Mouse (Mus musculus) heart, postnatal 10 days (tissue): ENCODE results near the gene Kcnk7. TPM values are rescaled to one million over a fixed set of nuclear protein-coding genes. Genes with fewer than 3 reads are reported as not detected.
A peak's percentile ranks its signal among the peaks of the same experiment; 100 is the strongest.

Experiments used
- DNase-seq, 2 experiments: peaks; one replicate each; pipeline ENCODE4 v3.0.0; 2021
- intact Hi-C: fragments of 180-260 bp; cut with DNase I; formaldehyde crosslinking; loops from one replicate; pipeline ENCODE4 v1.15.1; 2025
- total RNA-seq, 2 experiments: library from RNA; stranded (reverse); gene quantifications; 2 replicates each; pipeline ENCODE4 v1.2.3; 2021

Kcnk7 gene
- total RNA-seq, 2 experiments from 2014 or later = not detected

GRCm38 (mm10) chr19:5723934-5724548, 19.9 kb downstream of the Kcnk7 start:
- no peak for DNase-seq
- intact Hi-C loops = no loop called here

- DNase-seq = peak; percentile 83 to 88
- intact Hi-C loops = no loop called here
Measured at GRCm38 (mm10) chr19:5724549-5724941, 20.4 kb downstream of the Kcnk7 start.

- peak; percentile 90 to 93 for DNase-seq
- intact Hi-C loops = loop anchor here (5.0 kb wide), 1 partner anchor 78 kb away; no protein-coding TSS in a partner anchor
Measured at GRCm38 (mm10) chr19:5725029-5725707, 21.0 kb downstream of the Kcnk7 start.

GRCm38 (mm10) chr19:5725767-5726515, 21.8 kb downstream of the Kcnk7 start, which contains the start of gene Ehbp1l1:
Gene Ehbp1l1, minus strand, starts transcription at chr19:5726317.
- DNase-seq = peak; percentile 85
- intact Hi-C loops = loop anchor here (1.0 to 5.0 kb wide), 2 partner anchors 12 to 79 kb away; no protein-coding TSS in a partner anchor

DNA sequence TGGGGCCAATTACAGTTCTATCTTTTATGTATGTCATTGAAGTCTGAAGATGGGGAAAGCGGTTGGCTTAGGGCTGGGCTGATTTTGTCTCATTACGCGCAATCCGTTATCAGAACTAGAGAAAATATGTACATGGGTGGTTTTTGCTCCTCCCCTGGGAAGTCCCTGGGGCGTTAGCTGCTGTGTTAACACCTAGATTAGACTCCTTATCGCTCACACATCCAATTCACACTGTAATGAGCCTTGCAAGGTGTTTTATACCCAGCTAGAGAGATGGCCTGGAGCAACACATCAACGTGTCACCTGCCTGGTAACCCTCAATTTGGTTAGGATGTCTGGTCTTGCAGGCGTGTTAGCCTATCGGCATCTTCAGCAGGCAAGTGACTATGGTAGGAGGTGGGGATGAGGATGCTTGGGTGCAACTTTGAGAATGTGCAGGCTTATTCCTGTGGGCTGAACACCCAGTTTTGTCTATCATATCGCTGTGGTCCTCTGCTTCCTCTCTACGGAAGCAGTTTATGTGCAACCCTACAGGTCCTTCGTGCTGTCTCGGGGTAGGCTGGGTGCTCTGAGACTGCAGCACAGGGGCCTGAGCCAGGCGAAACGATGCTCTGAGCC, 22.9 kb downstream of the Kcnk7 start:
- intact Hi-C loops = loop anchor here (1.0 to 5.0 kb wide), 3 partner anchors 13 to 80 kb away; no protein-coding TSS in a partner anchor
- no peak for DNase-seq

GRCm38 (mm10) chr19:5727701-5728100, 23.5 kb downstream of the Kcnk7 start:
- intact Hi-C loops = loop anchor here (1.0 to 5.0 kb wide), 4 partner anchors 16 to 80 kb away; partner anchors contain the start of gene Scyl1
- DNase-seq = peak; percentile 92 to 95

DNA sequence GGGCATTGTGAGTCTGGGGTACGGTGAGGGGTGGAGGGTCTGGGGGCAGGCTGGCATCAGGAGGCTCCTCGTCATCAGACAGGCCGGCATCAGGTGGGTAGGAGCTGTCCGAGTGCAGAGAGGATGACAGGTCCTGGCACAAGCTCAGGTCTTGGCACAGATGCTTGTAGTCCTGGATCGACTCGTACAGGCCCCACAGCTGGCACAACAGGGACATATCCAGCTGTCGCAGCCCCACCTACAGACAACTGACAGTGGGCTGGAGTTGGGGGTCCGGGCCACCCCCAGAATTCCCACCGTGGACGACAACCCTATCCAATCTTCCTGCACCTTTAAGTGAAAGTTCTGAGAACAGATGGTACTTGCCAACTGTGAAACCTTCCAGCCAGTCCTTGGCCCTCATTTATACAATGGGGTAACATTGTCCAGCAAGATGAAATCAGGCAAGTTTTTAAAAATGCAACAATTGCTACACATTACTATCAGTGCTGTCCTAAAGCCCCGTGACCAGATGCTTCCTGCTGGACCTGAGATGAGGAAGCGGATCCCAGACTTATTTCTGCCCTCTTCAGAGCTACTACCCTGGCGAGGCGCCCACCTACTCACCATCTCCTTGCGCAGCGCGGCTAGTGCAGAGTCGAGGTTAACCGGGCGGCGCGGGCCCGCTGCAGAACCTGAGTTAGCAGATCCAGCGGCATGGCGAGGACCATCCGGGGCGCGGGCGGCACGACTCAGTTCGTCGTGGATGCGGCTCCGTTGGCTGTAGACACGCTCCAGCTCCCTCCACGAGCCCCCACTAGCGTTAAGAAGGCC, 24.7 kb downstream of the Kcnk7 start:
- intact Hi-C loops = loop anchor here (1.0 to 5.0 kb wide), 3 partner anchors 18 to 82 kb away; partner anchors contain the start of gene Scyl1
- DNase-seq = peak; percentile 75 to 78

DNA sequence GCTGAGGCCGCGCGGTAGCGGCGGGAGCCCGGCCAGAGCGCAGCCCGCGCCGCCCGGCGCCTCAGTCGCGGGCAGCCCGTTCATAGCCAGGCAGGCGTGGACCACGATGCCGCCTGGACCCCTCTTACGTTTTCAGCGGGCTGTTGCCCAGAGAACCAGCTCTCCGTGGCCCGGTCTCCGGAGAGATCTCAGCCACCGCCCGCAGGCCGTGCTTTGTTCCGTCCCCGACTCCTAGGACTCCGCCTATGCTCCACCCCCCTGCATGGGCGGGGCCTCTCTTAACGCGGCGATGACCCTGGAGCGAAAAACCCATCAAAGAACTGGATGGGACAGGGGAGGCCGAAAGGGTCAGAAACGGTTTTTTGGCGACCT, 25.3 kb downstream of the Kcnk7 start, which contains the start of gene Fam89b:
Fam89b (minus strand) TSS at position 210 of the 372 bp plus-strand sequence.
- intact Hi-C loops = loop anchor here (2.0 to 5.0 kb wide), 2 partner anchors 41 to 82 kb away; partner anchors contain the start of gene Scyl1
- peak; percentile 92 to 95 for DNase-seq

GRCm38 (mm10) chr19:5730314-5731186, 26.4 kb downstream of the Kcnk7 start:
- intact Hi-C loops = no loop called here
- DNase-seq = peak in 1 of 2 experiments; percentile 46

GRCm38 (mm10) chr19:5731264-5731978, 27.3 kb downstream of the Kcnk7 start:
- intact Hi-C loops = no loop called here
- DNase-seq = peak; percentile 94 to 95

DNA sequence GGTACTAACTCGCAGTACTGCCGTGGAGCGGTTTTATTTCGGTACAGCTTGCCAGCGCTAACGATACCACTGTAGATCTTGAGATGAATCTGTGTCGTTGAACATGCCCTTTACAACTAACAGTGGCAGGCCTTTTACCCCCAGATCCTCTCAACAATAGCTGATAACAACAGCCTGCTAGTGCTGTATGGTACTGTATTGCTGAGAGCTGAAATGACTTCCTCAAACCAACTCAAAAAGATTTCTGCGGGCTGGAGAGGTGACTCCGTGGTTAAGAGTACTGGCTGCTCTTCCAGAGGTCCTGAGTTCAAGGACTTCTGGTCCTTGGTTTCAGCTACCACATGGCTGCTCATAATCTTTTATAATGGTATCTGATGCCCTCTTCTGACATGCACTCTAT, 30.2 kb downstream of the Kcnk7 start:
- intact Hi-C loops = no loop called here
- DNase-seq = no peak

DNA sequence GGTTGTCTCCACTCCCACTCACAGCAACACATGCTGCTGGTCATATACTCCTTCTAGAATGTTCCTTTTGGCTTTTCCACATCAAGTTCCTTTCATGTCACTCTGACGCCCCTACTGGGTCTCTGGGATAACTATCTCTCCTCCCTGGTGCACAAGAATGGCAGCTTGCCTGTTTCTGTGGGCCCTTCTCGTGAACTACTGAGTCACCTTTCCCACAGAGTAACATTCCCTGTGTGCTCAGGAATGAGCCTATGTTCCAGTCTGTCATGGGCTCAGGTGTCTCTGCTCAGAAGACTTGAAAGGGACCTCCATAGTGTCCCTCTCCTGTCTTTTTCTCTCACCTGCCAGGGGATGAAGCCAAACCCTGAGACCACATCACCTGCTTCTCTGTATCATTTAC, 35.3 kb downstream of the Kcnk7 start:
- DNase-seq = no peak
- intact Hi-C loops = no loop called here

- intact Hi-C loops = no loop called here
- peak; percentile 87 to 90 for DNase-seq
Measured at GRCm38 (mm10) chr19:5740320-5741317, 36.5 kb downstream of the Kcnk7 start, which contains the start of gene Ltbp3. Gene Ltbp3, plus strand, starts transcription at chr19:5740904.

DNA sequence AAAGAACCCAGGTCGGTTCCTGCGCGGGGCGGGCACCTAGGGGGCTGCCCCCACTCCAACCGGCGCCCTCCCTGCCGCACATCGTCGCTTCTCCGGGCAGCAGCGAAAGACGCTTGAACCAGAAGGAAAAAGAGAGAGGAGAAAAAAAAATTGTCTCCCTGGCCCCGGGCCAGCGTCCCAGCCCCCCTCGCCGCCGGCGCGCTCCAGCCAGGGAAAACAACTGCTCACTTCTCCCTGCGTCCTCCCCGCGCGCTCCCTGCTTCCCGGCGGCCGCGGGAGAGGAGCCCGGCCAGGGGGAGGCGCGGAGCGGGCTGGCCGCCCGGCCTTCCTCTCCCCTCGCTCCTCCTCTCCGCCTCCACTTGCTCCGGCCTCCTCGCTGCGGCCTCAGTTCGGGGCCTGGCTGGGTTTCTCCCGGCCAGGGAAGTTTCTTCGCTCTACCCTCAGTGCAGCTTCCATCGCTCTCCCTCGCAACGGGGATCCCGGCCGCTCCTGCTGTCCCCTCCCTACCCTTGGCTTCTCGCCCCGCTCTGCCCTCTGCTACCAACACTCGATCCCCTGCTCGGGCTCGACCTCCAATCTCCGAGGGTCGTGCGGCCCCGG, 37.6 kb downstream of the Kcnk7 start:
- peak; percentile 91 to 92 for DNase-seq
- intact Hi-C loops = no loop called here

GRCm38 (mm10) chr19:5742241-5742641, 38.1 kb downstream of the Kcnk7 start:
- no peak for DNase-seq
- intact Hi-C loops = no loop called here

DNA sequence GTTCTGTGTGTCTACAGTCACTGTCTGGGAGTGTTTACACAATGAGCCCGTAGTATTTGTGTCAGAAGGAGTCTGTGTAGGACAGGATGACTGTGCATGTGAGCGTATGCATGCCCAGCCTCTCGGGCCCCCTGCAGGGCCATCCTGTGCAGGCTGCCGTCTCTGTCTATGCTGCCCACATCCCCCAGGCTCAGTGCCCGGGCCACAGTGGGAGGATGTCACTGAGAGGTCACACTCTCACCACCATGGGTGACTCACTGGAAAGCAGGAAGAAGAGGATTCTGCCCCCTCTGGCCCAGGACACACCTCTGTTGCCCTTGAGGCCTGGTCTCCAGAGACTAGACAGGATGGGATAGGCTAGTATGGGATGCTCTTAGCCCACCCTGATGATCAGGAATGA, 39.4 kb downstream of the Kcnk7 start:
- DNase-seq = peak in 1 of 2 experiments; percentile 37
- intact Hi-C loops = no loop called here
